Mouse (Mus musculus) limb, embryonic 14.5 days (tissue): ENCODE data around the gene Slc5a8. TPM values are rescaled to one million over a fixed set of nuclear protein-coding genes. Genes with fewer than 3 reads are reported as not detected.
A peak's percentile ranks its signal among the peaks of the same experiment; 100 is the strongest.

Experiments used
- ATAC-seq: fragments of 200-750 bp; cut with Nextera tagmentation; 2 replicates; pipeline ENCODE4 v1.8.0; 2017; ENCODE audit warnings: low read depth, moderate number of reproducible peaks, moderate TSS enrichment; ENCODE audit not compliant: low FRiP score
- DNase-seq: peaks from one replicate; pipeline ENCODE4 v3.0.0-alpha.2; 2015; ENCODE audit warnings: low spot score
- H3K27ac ChIP-seq: fragments of 300-500 bp; sonication (generic); replicated peaks from 2 replicates; pipeline ENCODE4 v1.5.1; 2014; ENCODE audit warnings: low read depth, mild to moderate bottlenecking, low read length, moderate library complexity, mixed read lengths
- H3K27me3 ChIP-seq: fragments of 300-500 bp; sonication (generic); 2 replicates; pipeline ENCODE4 v1.6.1; 2014; ENCODE audit warnings: low read length, mixed read lengths; ENCODE audit not compliant: control insufficient read depth, insufficient read depth
- H3K36me3 ChIP-seq: fragments of 300-500 bp; sonication (generic); 2 replicates; pipeline ENCODE4 v1.6.1; 2014; ENCODE audit warnings: mild to moderate bottlenecking, low read length, moderate library complexity, mixed read lengths; ENCODE audit not compliant: control insufficient read depth, insufficient read depth
- H3K4me1 ChIP-seq: fragments of 300-500 bp; sonication (generic); 2 replicates; pipeline ENCODE4 v1.6.1; 2014; ENCODE audit warnings: antibody characterized with exemption, low read length, mixed read lengths; ENCODE audit not compliant: control insufficient read depth, insufficient read depth
- H3K4me2 ChIP-seq: fragments of 300-500 bp; sonication (generic); replicated peaks from 2 replicates; pipeline ENCODE4 v1.6.1; 2014; ENCODE audit warnings: low read depth, mild to moderate bottlenecking, low read length, moderate library complexity; ENCODE audit not compliant: severe bottlenecking
- H3K4me3 ChIP-seq: fragments of 300-500 bp; sonication (generic); replicated peaks from 2 replicates; pipeline ENCODE4 v1.5.1; 2014; ENCODE audit warnings: low read length
- H3K9ac ChIP-seq: fragments of 300-500 bp; sonication (generic); 2 replicates; pipeline ENCODE4 v1.6.1; 2014; ENCODE audit warnings: mild to moderate bottlenecking, low read depth, low read length, moderate library complexity; ENCODE audit not compliant: severe bottlenecking
- H3K9me3 ChIP-seq: fragments of 300-500 bp; sonication (generic); 2 replicates; pipeline ENCODE4 v1.6.1; 2016; ENCODE audit warnings: low read length; ENCODE audit not compliant: control insufficient read depth
- POLR2A ChIP-seq: fragments of 200-500 bp; IDR thresholded peaks from 2 replicates; pipeline ENCODE4 v1.8.0; 2012; ENCODE audit warnings: inconsistent platforms, mild to moderate bottlenecking, moderate library complexity, borderline replicate concordance; ENCODE audit not compliant: insufficient read depth, insufficient read length; ENCODE audit errors: extremely low read depth
- WGBS: fragments of 180-500 bp; shearing (Covaris S2); extraction: QIAGEN DNeasy Blood & Tissue Kit; methylation state at CpG from one replicate; pipeline ENCODE4 v1.1.7; 2014; 5-methylcytosine and 5-hydroxymethylcytosine counted together
- polyA plus RNA-seq, 2 experiments: library from polyadenylated mRNA; depleted of rRNA in 1 of 2; stranded (reverse) in 1 of 2; unstranded in 1 of 2; fragments of >200 nt; fragmentation: Nextera tagmentation in 1 of 2; extraction: Ambion mirVana in 1 of 2; gene quantifications; 2 replicates each; pipeline versions ENCODE4 v1.2.1 to v1.2.3; 2012 to 2014

Gene Slc5a8
- polyA plus RNA-seq (2012; rRNA removed) (0.03 TPM in 2 replicates), polyA plus RNA-seq (2014; fragmentation: Nextera tagmentation; extraction: Ambion mirVana) (0.11 and 0.15 TPM in 2 replicates)

- H3K4me2 ChIP-seq, result peak within 1 kb of the TSS; percentile 42
- H3K27me3 ChIP-seq, result peaks cover 28% of the 10 kb centered on the region
- TF ChIP-seq POLR2A, result no peak
- peak within 1 kb of the TSS; percentile 28 for H3K4me3 ChIP-seq
- H3K36me3 ChIP-seq, result no peaks in the 10 kb centered on the region
- no peaks in the 10 kb centered on the region for H3K9me3 ChIP-seq
- 2% methylated on average over 31 of the region's 31 CpGs for WGBS
- H3K4me1 ChIP-seq, result no peaks in the 10 kb centered on the region
- H3K9ac ChIP-seq, result no peak within 1 kb of the TSS
- DNase-seq (no peak), ATAC-seq (no peak)
- H3K27ac ChIP-seq, result no peak within 1 kb of the TSS
Observed at GRCm38 (mm10) chr10:88885632-88886090, at the start of gene Slc5a8. TSS of gene Slc5a8 (plus strand) at chr10:88885992.

- Histone ChIP-seq H3K4me3 (no peak overlapping the region), H3K27ac (no peak overlapping the region), H3K36me3 (no peaks in the 10 kb centered on the region), H3K9ac (no peak overlapping the region), H3K4me1 (no peaks in the 10 kb centered on the region), H3K27me3 (no peaks in the 10 kb centered on the region), H3K4me2 (no peak overlapping the region), H3K9me3 (no peaks in the 10 kb centered on the region)
- 55% methylated on average over 7 of the region's 7 CpGs for WGBS
- TF ChIP-seq POLR2A, result no peak
- DNase-seq (no peak), ATAC-seq (no peak)
Observed at GRCm38 (mm10) chr10:88848876-88849476, 36.8 kb upstream of the Slc5a8 start.

GRCm38 (mm10) chr10:88849976-88850375, 35.8 kb upstream of the Slc5a8 start:
- no peak overlapping the region for H3K4me2 ChIP-seq
- no peak for TF ChIP-seq POLR2A

GRCm38 (mm10) chr10:88853326-88853725, 32.5 kb upstream of the Slc5a8 start:
- DNase-seq (no peak), ATAC-seq (no peak)
- Histone ChIP-seq H3K4me3 (no peak overlapping the region), H3K9ac (no peak overlapping the region), H3K9me3 (no peaks in the 10 kb centered on the region), H3K4me2 (no peak overlapping the region), H3K4me1 (no peaks in the 10 kb centered on the region), H3K27me3 (no peaks in the 10 kb centered on the region), H3K27ac (no peak overlapping the region), H3K36me3 (no peaks in the 10 kb centered on the region)
- TF ChIP-seq POLR2A, result no peak
- WGBS, result 84% methylated on average over 7 of the region's 7 CpGs

More at GRCm38 (mm10) chr10:88849976-88850375, 35.8 kb upstream of the Slc5a8 start:
- no peak for ATAC-seq
- no peak overlapping the region for H3K27ac ChIP-seq
- H3K4me3 ChIP-seq, result no peak overlapping the region
- DNase-seq, result no peak
- H3K36me3 ChIP-seq, result no peaks in the 10 kb centered on the region
- H3K9me3 ChIP-seq, result no peaks in the 10 kb centered on the region
- H3K27me3 ChIP-seq, result no peaks in the 10 kb centered on the region
- WGBS, result 81% methylated on average over 4 of the region's 4 CpGs
- no peaks in the 10 kb centered on the region for H3K4me1 ChIP-seq
- no peak overlapping the region for H3K9ac ChIP-seq

GRCm38 (mm10) chr10:88860911-88861310, 24.9 kb upstream of the Slc5a8 start:
- 78% methylated on average over 3 of the region's 3 CpGs for WGBS
- Histone ChIP-seq H3K4me2 (no peak overlapping the region), H3K4me1 (no peaks in the 10 kb centered on the region), H3K27me3 (no peaks in the 10 kb centered on the region), H3K9ac (no peak overlapping the region), H3K36me3 (no peaks in the 10 kb centered on the region), H3K9me3 (no peaks in the 10 kb centered on the region), H3K27ac (no peak overlapping the region), H3K4me3 (no peak overlapping the region)
- TF ChIP-seq POLR2A, result no peak
- DNase-seq, result no peak
- no peak for ATAC-seq
